Mouse (Mus musculus) embryonic facial prominence, embryonic 12.5 days (tissue): ENCODE measurements around the gene Thsd7a. TPM values are rescaled to one million over a fixed set of nuclear protein-coding genes. Genes with fewer than 3 reads are reported as not detected.

Experiments
- ATAC-seq: fragments of 200-750 bp; cut with Nextera tagmentation; 2 replicates; pipeline ENCODE4 v1.8.0; 2017; ENCODE audit not compliant: insufficient number of reproducible peaks, insufficient read depth, low FRiP score, low TSS enrichment
- H3K27ac ChIP-seq: fragments of 300-500 bp; sonication (generic); 2 replicates; pipeline ENCODE4 v1.5.1; 2016; ENCODE audit warnings: mild to moderate bottlenecking
- H3K27me3 ChIP-seq: fragments of 300-500 bp; sonication (generic); 2 replicates; pipeline ENCODE4 v1.6.1; 2016; ENCODE audit warnings: mild to moderate bottlenecking, moderate library complexity
- H3K36me3 ChIP-seq: fragments of 300-500 bp; sonication (generic); 2 replicates; pipeline ENCODE4 v1.6.1; 2016; ENCODE audit warnings: mild to moderate bottlenecking
- H3K4me1 ChIP-seq: fragments of 300-500 bp; sonication (generic); 2 replicates; pipeline ENCODE4 v1.6.1; 2016
- H3K4me2 ChIP-seq: fragments of 300-500 bp; sonication (generic); replicated peaks from 2 replicates; pipeline ENCODE4 v1.6.1; 2016; ENCODE audit warnings: mild to moderate bottlenecking, moderate library complexity
- H3K4me3 ChIP-seq: fragments of 300-500 bp; sonication (generic); 2 replicates; pipeline ENCODE4 v1.5.1; 2016; ENCODE audit warnings: mild to moderate bottlenecking
- H3K9ac ChIP-seq: fragments of 300-500 bp; sonication (generic); 2 replicates; pipeline ENCODE4 v1.6.1; 2016; ENCODE audit warnings: mild to moderate bottlenecking, moderate library complexity
- H3K9me3 ChIP-seq: fragments of 300-500 bp; sonication (generic); 2 replicates; pipeline ENCODE4 v1.6.1; 2016; ENCODE audit warnings: mild to moderate bottlenecking, moderate library complexity
- WGBS: fragments of 180-500 bp; shearing (Covaris S2); methylation state at CpG from one replicate; pipeline ENCODE4 v1.1.7; 2016; 5-methylcytosine and 5-hydroxymethylcytosine counted together
- polyA plus RNA-seq: library from polyadenylated mRNA; unstranded; fragments of >200 nt; fragmentation: Nextera tagmentation; extraction: Ambion mirVana; gene quantifications from 2 replicates; pipeline ENCODE4 v1.2.1, GENCODE M21; 2016

The Thsd7a gene
- polyA plus RNA-seq = 6.8 and 7.0 TPM in 2 replicates

DNA sequence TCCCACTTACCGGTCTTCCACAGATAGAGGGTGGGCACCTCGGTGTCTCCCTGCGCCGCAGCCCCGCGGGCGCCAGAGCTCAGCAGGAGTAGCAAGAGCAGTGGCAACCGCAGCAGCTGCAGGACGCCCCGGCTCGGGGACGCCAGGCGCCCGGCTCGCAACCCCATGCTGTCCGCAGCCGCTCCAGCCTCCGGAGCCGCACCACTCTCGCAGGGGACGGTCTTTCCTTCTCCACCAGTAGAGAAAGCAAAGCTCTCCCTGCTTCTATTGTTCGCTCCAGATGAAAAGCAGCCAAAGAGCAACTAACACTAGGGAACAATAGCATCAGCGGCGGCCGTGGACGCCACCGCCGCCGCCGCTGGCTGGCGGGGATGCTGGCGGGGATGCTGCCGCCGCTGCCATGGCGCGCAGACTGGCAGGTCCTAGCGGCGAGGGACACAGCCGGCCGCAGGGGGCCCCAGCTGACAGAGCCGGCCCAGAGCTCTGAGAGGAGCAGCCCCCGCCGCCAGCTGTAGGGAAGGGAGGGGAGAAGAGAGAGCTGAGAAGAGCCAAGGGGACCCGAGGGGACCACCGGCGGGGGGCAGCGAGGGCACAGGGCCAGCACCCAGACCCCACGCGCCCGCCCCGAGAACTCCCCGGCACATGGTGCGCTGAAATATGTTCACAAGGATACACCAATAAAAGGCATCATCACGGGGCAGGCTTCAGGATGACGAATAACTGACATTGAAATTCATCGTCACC, at the start of gene Thsd7a:
TSS of gene Thsd7a (minus strand) at position 624 of the 744 bp plus-strand sequence.
- peak within 1 kb of the TSS; percentile 64 for H3K9ac ChIP-seq
- H3K4me2 ChIP-seq = peak within 1 kb of the TSS; percentile 80
- no peaks in the 10 kb centered on the region for H3K36me3 ChIP-seq
- H3K4me1 ChIP-seq = peaks cover 4% of the 10 kb centered on the region; the same call in 1 of the 2 replicates
- ATAC-seq = peak; percentile 89
- no peaks in the 10 kb centered on the region for H3K27me3 ChIP-seq
- under 1% methylated on average over 56 of the region's 56 CpGs for WGBS
- H3K27ac ChIP-seq = peak within 1 kb of the TSS; percentile 58
- no peaks in the 10 kb centered on the region for H3K9me3 ChIP-seq
- peak within 1 kb of the TSS; percentile 62 for H3K4me3 ChIP-seq

DNA sequence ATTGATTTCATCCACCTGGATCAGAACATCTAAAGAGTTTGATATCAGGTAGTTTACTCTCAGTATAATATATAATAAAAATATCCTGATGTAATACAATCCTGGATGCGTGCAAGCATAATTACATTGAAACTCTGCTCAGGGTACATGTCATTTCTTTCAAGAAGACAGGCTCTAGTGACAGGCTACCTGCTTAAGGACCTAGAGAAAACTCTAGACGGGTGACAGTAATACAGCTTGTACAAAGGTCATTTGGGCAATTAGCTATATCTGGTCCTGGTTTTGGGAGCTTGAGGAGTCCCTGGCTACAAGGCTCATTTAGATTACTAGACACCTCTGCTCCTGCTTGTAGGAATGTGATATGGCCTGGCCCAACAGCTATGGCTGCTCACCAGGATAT, 37.9 kb upstream of the Thsd7a start:
- Histone ChIP-seq H3K9ac (no peak overlapping the region), H3K4me1 (no peaks in the 10 kb centered on the region), H3K4me2 (no peak overlapping the region), H3K9me3 (no peaks in the 10 kb centered on the region), H3K36me3 (no peaks in the 10 kb centered on the region), H3K4me3 (no peak overlapping the region), H3K27me3 (no peaks in the 10 kb centered on the region), H3K27ac (no peak overlapping the region)
- 44% methylated on average over 2 of the region's 2 CpGs for WGBS
- ATAC-seq = no peak

- ATAC-seq = no peak
Observed at GRCm38 (mm10) chr6:12786378-12786982, 37.3 kb upstream of the Thsd7a start.

GRCm38 (mm10) chr6:12784918-12785618, 35.9 kb upstream of the Thsd7a start:
- no peaks in the 10 kb centered on the region for H3K36me3 ChIP-seq
- H3K9me3 ChIP-seq = no peaks in the 10 kb centered on the region
- H3K9ac ChIP-seq = no peak overlapping the region
- no peak for ATAC-seq
- no peaks in the 10 kb centered on the region for H3K27me3 ChIP-seq
- WGBS = 73% methylated on average over 8 of the region's 8 CpGs
- H3K27ac ChIP-seq = no peak overlapping the region
- H3K4me1 ChIP-seq = no peaks in the 10 kb centered on the region
- no peak overlapping the region for H3K4me2 ChIP-seq
- H3K4me3 ChIP-seq = no peak overlapping the region

More at GRCm38 (mm10) chr6:12786378-12786982, 37.3 kb upstream of the Thsd7a start:
- H3K9me3 ChIP-seq = no peaks in the 10 kb centered on the region
- H3K9ac ChIP-seq = no peak overlapping the region
- no peak overlapping the region for H3K4me3 ChIP-seq
- H3K4me1 ChIP-seq = no peaks in the 10 kb centered on the region
- H3K27ac ChIP-seq = no peak overlapping the region
- no peaks in the 10 kb centered on the region for H3K36me3 ChIP-seq
- no peaks in the 10 kb centered on the region for H3K27me3 ChIP-seq
- no peak overlapping the region for H3K4me2 ChIP-seq
- WGBS = 29% methylated on average over 2 of the region's 2 CpGs

DNA sequence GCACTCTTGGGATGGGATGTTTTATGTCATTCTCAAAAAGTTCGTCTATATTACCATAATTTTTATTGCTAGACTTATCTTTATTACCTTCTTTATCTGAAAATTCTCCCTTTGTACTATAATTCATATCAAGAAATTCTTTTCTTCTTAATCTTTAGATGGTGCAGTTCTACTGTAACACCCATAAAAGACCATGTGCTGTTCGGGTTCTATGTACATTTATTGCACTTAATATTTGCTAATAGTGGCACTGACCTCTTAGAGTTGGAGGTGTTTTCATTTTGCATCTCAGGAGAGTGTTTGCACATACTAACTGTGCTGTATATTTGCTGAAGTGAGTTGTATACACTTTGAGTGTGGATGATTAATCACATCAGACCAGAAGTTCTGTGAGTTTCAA, 23.6 kb upstream of the Thsd7a start:
- H3K4me2 ChIP-seq = no peak overlapping the region
- WGBS = 80% methylated on average over 2 of the region's 2 CpGs
- no peaks in the 10 kb centered on the region for H3K27me3 ChIP-seq

GRCm38 (mm10) chr6:12765191-12765590, 16.0 kb upstream of the Thsd7a start:
- no peak for ATAC-seq
- no peaks in the 10 kb centered on the region for H3K9me3 ChIP-seq
- 86% methylated on average over 6 of the region's 6 CpGs for WGBS

More for the DNA sequence above, 23.6 kb upstream of the Thsd7a start:
- ATAC-seq = no peak
- H3K9me3 ChIP-seq = no peaks in the 10 kb centered on the region
- H3K9ac ChIP-seq = no peak overlapping the region
- no peak overlapping the region for H3K27ac ChIP-seq
- H3K36me3 ChIP-seq = no peaks in the 10 kb centered on the region
- H3K4me3 ChIP-seq = no peak overlapping the region
- no peaks in the 10 kb centered on the region for H3K4me1 ChIP-seq

GRCm38 (mm10) chr6:12764606-12765005, 15.4 kb upstream of the Thsd7a start:
- H3K27me3 ChIP-seq = no peaks in the 10 kb centered on the region
- no peaks in the 10 kb centered on the region for H3K9me3 ChIP-seq
- ATAC-seq = no peak
- WGBS = 70% methylated on average over 1 of the region's 1 CpGs
- H3K4me3 ChIP-seq = no peak overlapping the region
- no peaks in the 10 kb centered on the region for H3K4me1 ChIP-seq
- H3K9ac ChIP-seq = no peak overlapping the region
- no peak overlapping the region for H3K27ac ChIP-seq
- no peak overlapping the region for H3K4me2 ChIP-seq
- no peaks in the 10 kb centered on the region for H3K36me3 ChIP-seq

More at GRCm38 (mm10) chr6:12765191-12765590, 16.0 kb upstream of the Thsd7a start:
- Histone ChIP-seq H3K4me1 (no peaks in the 10 kb centered on the region), H3K36me3 (no peaks in the 10 kb centered on the region), H3K27ac (no peak overlapping the region), H3K27me3 (no peaks in the 10 kb centered on the region), H3K4me2 (no peak overlapping the region), H3K9ac (no peak overlapping the region), H3K4me3 (no peak overlapping the region)

GRCm38 (mm10) chr6:12763816-12764215, 14.6 kb upstream of the Thsd7a start:
- Histone ChIP-seq H3K27me3 (no peaks in the 10 kb centered on the region), H3K4me1 (no peaks in the 10 kb centered on the region), H3K27ac (no peak overlapping the region), H3K9me3 (no peaks in the 10 kb centered on the region), H3K4me2 (no peak overlapping the region), H3K4me3 (no peak overlapping the region), H3K9ac (no peak overlapping the region), H3K36me3 (no peaks in the 10 kb centered on the region)
- 89% methylated on average over 3 of the region's 3 CpGs for WGBS
- ATAC-seq = no peak

GRCm38 (mm10) chr6:12759328-12760193, 10.4 kb upstream of the Thsd7a start:
- Histone ChIP-seq H3K27me3 (no peaks in the 10 kb centered on the region), H3K4me3 (no peak overlapping the region), H3K36me3 (no peaks in the 10 kb centered on the region), H3K4me1 (no peaks in the 10 kb centered on the region), H3K9ac (no peak overlapping the region), H3K9me3 (no peaks in the 10 kb centered on the region), H3K4me2 (no peak overlapping the region), H3K27ac (no peak overlapping the region)
- no peak for ATAC-seq
- 89% methylated on average over 8 of the region's 8 CpGs for WGBS

- no peak overlapping the region for H3K27ac ChIP-seq
- H3K4me3 ChIP-seq = no peak overlapping the region
- peaks cover 4% of the 10 kb centered on the region; the same call in 1 of the 2 replicates for H3K4me1 ChIP-seq
- no peaks in the 10 kb centered on the region for H3K9me3 ChIP-seq
- ATAC-seq = no peak
- H3K9ac ChIP-seq = no peak overlapping the region
- no peak overlapping the region for H3K4me2 ChIP-seq
- H3K36me3 ChIP-seq = no peaks in the 10 kb centered on the region
- no peaks in the 10 kb centered on the region for H3K27me3 ChIP-seq
Observed at GRCm38 (mm10) chr6:12752297-12752696, 3.1 kb upstream of the Thsd7a start.

GRCm38 (mm10) chr6:12750441-12750840, 1.2 kb upstream of the Thsd7a start:
- ATAC-seq = no peak
- no peaks in the 10 kb centered on the region for H3K9me3 ChIP-seq
- no peak overlapping the region for H3K4me3 ChIP-seq

More at GRCm38 (mm10) chr6:12750441-12750840, 1.2 kb upstream of the Thsd7a start:
- H3K4me1 ChIP-seq = peaks cover 4% of the 10 kb centered on the region; the same call in 1 of the 2 replicates
- H3K27me3 ChIP-seq = no peaks in the 10 kb centered on the region
- 17% methylated on average over 2 of the region's 2 CpGs for WGBS
- H3K4me2 ChIP-seq = no peak overlapping the region
- no peak overlapping the region for H3K9ac ChIP-seq
- H3K36me3 ChIP-seq = no peaks in the 10 kb centered on the region
- H3K27ac ChIP-seq = no peak overlapping the region
